Mouse (Mus musculus) R1 (cell line): ENCODE results near the gene Ddx28.
A peak's percentile ranks its signal among the peaks of the same experiment; 100 is the strongest.

Experiments
- DNase-seq: peaks from one replicate; pipeline ENCODE4 v3.0.0-alpha.2; 2018; ENCODE audit warnings: low read depth, low spot score

Gene Ddx28

GRCm38 (mm10) chr8:106011643-106011986 is at the start of gene Ddx28:
TSS of gene Ddx28 (minus strand) at chr8:106011882.
- DNase-seq, result no peak

- DNase-seq, result no peak
Measured at GRCm38 (mm10) chr8:106060521-106060920, 48.8 kb upstream of the Ddx28 start.

DNA sequence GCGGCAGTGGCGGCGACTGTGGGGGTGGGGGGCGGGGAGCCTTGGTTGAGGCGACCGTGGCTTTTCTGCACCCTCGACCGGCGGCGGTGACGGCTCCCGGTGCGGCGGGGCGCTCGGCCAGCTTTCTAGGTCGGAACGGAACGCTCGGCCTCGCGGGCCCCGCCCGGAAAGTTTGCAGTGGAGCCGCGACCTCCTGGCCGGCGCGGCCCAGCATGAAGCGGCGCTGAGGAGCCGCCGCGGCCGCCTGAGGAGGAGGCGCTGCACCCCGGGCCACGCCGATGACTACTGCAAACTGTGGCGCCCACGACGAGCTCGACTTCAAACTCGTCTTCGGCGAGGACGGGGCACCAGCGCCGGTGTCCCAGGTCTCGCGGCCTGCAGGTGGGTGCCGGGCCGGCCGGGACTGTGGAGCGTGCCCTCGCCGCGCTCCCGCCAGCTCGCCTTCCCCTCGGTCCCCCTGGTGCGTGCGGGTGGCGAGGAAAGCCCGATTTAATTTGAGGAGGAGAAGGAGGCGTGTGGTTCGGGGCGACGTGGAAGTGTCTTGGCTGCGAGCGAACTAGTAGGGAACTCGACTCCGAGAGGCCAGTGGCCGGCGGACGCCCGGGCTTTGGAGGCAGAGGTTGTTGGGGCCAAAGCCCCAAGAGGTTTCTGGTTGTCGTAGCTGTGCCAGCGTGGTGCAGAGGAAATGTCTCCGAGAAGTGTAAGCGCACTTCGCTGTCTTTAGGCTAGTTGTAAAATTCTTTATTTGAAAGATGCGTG is 48.1 kb upstream of the Ddx28 start:
- peak; percentile 73 for DNase-seq

- peak; percentile 99 for DNase-seq
Measured at GRCm38 (mm10) chr8:106058731-106059612, 47.3 kb upstream of the Ddx28 start, which contains the start of gene Nfatc3. TSS of gene Nfatc3 (plus strand) at chr8:106058840.

- no peak for DNase-seq
Measured at GRCm38 (mm10) chr8:106056455-106056982, 44.8 kb upstream of the Ddx28 start.

- no peak for DNase-seq
Measured at GRCm38 (mm10) chr8:106055038-106055437, 43.4 kb upstream of the Ddx28 start.

DNA sequence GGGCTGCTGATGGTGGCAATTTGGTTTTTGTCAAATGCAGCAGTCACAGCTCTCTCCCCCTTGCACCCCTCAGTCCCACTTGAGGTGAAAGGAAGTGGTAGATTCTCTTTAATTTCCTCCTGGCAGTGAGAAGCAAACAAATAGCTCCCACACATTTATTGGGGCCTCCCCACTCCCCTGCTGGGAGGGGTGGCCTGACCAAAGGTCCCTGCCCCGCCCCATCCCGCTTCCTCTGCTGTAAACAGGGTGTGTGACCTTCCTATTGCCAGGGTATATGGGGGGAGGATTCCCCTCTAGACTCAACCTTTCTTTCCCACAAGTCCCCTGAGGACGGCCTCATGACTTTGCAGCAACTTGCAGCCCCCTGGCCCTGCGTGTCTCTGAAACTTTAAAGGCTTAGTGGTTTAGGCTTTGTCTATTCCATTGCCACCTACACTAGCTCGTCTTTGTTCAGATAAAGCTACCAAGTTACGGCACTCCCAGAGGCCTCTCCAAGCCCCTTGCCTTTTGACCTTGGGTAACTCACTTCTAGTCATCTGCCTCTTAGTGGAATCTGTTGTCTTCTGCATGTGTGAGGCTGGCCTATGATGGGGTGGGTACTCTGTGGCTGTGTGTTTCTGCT is 42.6 kb upstream of the Ddx28 start:
- peak; percentile 50 for DNase-seq

DNA sequence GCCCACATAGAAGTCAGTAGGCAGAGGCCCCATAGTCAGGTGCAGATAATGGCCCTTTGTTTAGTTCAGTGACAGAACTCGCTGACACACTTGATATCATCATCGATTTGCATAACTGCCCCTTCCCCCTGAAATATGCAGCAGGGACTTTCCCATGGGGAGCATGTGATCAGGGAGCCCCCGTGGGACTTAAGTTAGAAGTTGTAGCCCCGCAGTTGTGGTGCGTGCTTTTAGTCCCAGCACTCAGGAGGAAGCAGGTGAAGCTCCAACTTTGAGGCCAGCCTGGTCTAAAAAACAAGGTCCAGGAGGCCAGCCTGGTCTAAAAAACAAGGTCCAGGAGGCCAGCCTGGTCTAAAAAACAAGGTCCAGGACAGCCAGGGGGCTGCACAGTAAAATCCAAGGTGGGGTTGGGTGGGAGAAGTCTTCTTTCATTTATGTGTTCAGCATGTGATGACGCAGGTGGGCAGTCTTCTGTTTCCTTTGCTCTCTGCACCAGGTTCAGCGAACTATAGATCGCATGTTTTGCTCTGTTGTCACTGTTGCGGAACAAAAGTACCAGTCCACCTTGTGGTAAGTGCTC is 40.9 kb upstream of the Ddx28 start:
- no peak for DNase-seq

- no peak for DNase-seq
Measured at GRCm38 (mm10) chr8:106051068-106051467, 39.4 kb upstream of the Ddx28 start.

DNA sequence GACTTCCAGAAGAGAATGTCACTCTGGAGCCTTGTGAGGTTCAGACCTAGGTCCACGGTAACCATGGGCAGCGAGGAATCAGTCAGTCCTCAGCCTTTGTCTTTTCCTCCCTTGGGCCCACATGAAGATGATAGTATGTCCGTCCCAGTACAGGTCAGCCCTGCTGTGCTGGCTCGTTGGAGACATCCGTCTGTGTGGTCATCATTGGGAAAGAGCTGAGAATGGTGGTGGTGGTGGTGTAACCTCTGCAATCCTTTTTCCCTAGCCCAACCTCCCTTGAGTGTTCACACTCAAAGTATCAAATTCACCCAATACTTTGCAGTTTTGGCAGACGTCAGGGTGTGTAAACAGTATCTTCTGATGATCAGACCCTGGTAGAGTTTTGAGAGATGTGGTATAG is 38.2 kb upstream of the Ddx28 start:
- no peak for DNase-seq

DNA sequence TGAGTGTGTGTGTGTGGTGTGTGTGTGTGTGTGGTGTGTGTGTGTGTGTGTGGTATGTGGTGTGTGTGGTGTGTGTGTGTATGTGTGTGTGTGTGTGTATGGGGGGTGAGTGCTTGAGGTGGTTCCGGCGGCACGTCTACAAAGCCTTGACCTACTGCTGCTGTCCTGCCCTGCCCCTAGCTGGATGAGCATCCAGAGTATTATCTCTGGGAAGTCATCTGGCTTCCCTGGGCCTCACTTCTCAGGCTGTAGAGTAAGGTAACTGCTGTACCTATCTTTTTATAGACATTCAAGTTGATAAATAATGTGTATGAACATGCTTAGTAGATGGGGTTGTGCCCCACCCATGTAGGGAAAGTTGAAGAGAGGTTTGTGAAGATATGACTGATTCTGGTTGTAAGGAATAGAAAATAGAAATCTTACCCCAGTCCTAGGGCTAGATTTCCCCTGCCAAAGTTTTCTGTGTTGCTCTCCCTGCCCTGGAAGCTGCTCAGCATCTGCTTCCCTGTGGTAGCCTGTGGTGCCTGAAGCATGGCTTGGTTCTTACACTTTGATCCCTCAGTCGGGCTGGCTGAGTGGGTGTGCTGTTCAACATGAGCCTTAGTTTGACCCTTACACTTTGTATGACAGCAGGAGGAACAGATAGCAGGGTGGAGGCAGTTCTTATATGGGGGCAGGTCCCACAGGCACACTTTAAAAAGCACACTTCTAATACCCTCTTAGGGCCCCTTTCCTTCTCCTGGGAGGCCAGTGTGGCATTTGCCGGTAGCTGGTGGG is 36.4 kb upstream of the Ddx28 start:
- no peak for DNase-seq

DNA sequence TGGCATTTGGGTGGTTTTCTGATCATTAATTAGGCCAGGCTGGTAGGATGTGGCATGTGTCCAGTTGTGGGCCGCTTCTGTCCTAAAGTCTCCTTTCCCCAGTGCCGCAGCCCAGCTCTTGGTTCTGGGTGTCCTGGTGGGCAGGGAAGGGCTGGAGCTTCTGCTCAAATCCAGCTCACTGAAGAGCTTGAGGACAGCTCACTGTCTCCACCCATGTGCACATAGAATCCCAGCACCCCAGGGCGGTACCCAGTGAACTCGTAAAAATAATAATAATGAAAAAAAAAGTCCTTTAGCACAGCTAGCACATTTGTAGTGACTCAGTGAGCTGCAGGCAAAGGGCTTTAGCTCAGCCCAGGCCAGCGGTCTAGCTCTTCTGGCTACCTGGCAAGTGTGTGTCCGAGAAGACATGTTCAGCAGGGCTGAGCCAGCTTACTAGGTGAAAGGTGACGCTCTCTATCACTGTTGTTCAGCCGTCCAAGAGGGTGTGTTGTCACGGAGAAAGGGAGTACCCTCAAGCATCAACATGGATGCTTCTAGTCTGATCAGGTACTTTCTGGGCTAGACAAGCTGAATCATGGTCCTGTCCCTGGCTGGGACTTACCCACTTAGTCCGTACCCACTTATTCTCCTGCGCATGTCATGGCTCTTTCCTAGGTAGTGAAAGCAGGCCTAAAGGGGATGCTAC is 35.3 kb upstream of the Ddx28 start:
- no peak for DNase-seq

DNA sequence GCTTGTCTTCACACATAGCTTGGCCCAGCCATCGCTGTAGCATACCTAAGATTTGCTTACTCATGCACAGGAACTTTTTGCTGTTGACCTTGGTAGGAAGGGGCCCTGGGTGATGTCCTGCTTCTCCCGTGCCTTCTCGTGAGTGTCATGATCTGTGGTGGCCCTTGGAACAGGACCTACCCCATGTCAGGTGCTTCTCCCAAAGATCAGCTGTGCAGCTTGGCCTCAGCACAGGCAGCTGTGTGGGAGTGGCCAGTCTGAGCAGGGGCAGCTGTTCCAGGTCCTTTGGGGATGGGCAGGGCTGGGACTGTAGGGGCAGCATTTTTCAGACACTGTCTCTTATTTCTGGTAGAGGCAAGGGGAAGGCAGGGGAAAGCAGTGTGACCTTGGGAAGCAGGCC is 32.5 kb upstream of the Ddx28 start:
- no peak for DNase-seq

GRCm38 (mm10) chr8:106043055-106043454 is 31.4 kb upstream of the Ddx28 start:
- no peak for DNase-seq

DNA sequence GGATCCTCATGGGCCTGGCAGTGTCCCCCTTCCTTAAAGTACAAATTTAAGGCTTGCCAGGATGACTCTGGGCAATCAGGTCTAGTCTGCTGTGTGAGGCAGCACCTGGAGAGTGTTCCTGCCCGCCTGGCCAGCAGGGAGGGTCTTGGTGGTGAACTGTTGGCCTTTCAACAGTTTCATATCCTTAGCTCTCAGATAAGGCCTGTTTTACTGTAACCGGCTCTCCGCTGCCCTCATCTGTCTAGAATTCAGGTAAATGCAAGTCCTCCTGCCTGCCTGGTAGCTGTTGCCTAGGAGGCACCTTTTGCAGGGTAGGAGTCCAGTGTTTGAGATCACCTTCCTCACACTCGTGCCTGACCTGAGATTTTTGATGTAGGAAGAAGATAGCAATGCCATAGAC is 28.5 kb upstream of the Ddx28 start:
- no peak for DNase-seq

- no peak for DNase-seq
Measured at GRCm38 (mm10) chr8:106039605-106040004, 27.9 kb upstream of the Ddx28 start.

- no peak for DNase-seq
Measured at GRCm38 (mm10) chr8:106038721-106039120, 27.0 kb upstream of the Ddx28 start.

- peak; percentile 79 for DNase-seq
Measured at GRCm38 (mm10) chr8:106022483-106022882, 10.8 kb upstream of the Ddx28 start.

DNA sequence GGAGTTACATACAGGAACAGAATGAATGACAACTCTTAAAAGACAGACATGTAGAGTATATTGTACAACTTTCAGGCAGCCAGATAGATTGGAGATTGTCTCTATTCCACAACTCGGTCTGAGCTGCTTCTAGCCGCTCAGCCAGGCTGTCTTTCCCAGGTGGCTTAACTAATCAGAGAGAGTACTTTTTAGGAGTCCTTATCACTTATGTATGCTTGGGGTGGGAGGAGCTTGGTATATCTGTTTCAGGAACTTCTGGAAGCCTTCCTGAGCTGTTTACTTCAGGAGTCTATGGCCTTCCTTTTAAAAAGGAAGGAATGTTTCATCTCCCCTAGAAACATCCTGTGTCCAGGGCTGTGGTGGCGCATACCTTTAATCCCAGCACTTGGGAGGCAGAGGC is 6.4 kb upstream of the Ddx28 start:
- no peak for DNase-seq

DNA sequence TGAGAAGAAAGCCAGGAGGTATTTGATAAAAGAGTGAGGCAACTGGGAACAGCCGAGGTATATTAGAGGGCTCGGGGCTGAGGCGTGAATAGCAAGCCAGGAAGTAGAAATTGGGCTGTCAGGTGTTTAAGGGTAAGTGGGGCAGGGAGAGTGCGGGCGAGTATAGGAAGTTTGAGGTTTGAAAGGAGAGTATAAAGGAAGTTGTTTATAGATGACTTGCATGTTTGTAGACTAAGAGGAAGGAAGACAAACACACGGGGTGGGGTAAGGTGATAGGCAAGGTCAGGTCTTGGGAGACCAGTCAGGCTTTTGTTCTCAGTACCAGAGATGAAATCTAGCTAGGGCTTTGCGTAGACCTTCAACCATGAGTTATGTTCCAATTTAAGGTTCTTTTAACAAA is 5.4 kb upstream of the Ddx28 start:
- no peak for DNase-seq
